Mouse (Mus musculus): ENCODE measurements around the gene Sbpl. TPM values are rescaled to one million over a fixed set of nuclear protein-coding genes. Genes with fewer than 3 reads are reported as not detected.

Sbpl gene
- polyA plus RNA-seq (2012; ENCODE audit: insufficient read depth, insufficient read length, missing spikeins), result not detected in 2 replicates

GRCm38 (mm10) chr17:23955174-23955573 lies at the start of gene Sbpl:
TSS of gene Sbpl (minus strand) at chr17:23955274.
- Histone ChIP-seq H3K4me3 (ENCODE audit: insufficient read depth, low read length) (no peak within 1 kb of the TSS), H3K4me1 (ENCODE audit: control insufficient read depth, insufficient read depth, low read length) (no peaks in the 10 kb centered on the region), H3K27ac (ENCODE audit: insufficient read depth, low read depth, low read length) (no peak within 1 kb of the TSS)
- no peak for TF ChIP-seq CTCF (IDR thresholded peaks at IDR 0.05; ENCODE audit: low read depth, low read length)
- no peak for TF ChIP-seq POLR2A (IDR thresholded peaks at IDR 0.05; ENCODE audit: borderline replicate concordance, low read depth, low read length)

GRCm38 (mm10) chr17:24004071-24004665 lies 49.1 kb upstream of the Sbpl start:
- Histone ChIP-seq H3K4me1 (ENCODE audit: control insufficient read depth, insufficient read depth, low read length) (peaks cover 29% of the 10 kb centered on the region), H3K27ac (ENCODE audit: insufficient read depth, low read depth, low read length) (no peak overlapping the region), H3K4me3 (ENCODE audit: insufficient read depth, low read length) (no peak overlapping the region)
- TF ChIP-seq POLR2A (IDR thresholded peaks at IDR 0.05; ENCODE audit: borderline replicate concordance, low read depth, low read length), result no peak
- TF ChIP-seq CTCF (IDR thresholded peaks at IDR 0.05; ENCODE audit: low read depth, low read length), result no peak

GRCm38 (mm10) chr17:24000404-24000803 lies 45.3 kb upstream of the Sbpl start:
- peaks cover 19% of the 10 kb centered on the region for H3K4me1 ChIP-seq (ENCODE audit: control insufficient read depth, insufficient read depth, low read length)
- H3K4me3 ChIP-seq (ENCODE audit: insufficient read depth, low read length), result no peak overlapping the region
- TF ChIP-seq CTCF (IDR thresholded peaks at IDR 0.05; ENCODE audit: low read depth, low read length), result no peak
- TF ChIP-seq POLR2A (IDR thresholded peaks at IDR 0.05; ENCODE audit: borderline replicate concordance, low read depth, low read length), result no peak
- H3K27ac ChIP-seq (ENCODE audit: insufficient read depth, low read depth, low read length), result no peak overlapping the region

GRCm38 (mm10) chr17:23998383-23998782 lies 43.3 kb upstream of the Sbpl start:
- Histone ChIP-seq H3K4me1 (ENCODE audit: control insufficient read depth, insufficient read depth, low read length) (peaks cover 20% of the 10 kb centered on the region), H3K4me3 (ENCODE audit: insufficient read depth, low read length) (no peak overlapping the region), H3K27ac (ENCODE audit: insufficient read depth, low read depth, low read length) (0 out of 2 replicates have a peak overlapping the region, but pooled peaks have one; percentile 3)
- TF ChIP-seq CTCF (IDR thresholded peaks at IDR 0.05; ENCODE audit: low read depth, low read length), result no peak
- no peak for TF ChIP-seq POLR2A (IDR thresholded peaks at IDR 0.05; ENCODE audit: borderline replicate concordance, low read depth, low read length)

- Histone ChIP-seq H3K4me3 (ENCODE audit: insufficient read depth, low read length) (no peak within 1 kb of the TSS), H3K27ac (ENCODE audit: insufficient read depth, low read depth, low read length) (0 out of 2 replicates have a peak within 1 kb of the TSS, but pooled peaks have one; percentile 3), H3K4me1 (ENCODE audit: control insufficient read depth, insufficient read depth, low read length) (peaks cover 23% of the 10 kb centered on the region)
- TF ChIP-seq POLR2A (IDR thresholded peaks at IDR 0.05; ENCODE audit: borderline replicate concordance, low read depth, low read length), result no peak
- TF ChIP-seq CTCF (IDR thresholded peaks at IDR 0.05; ENCODE audit: low read depth, low read length), result no peak
These were observed 42.8 kb upstream of the Sbpl start, which contains the start of gene Prss22 for GRCm38 (mm10) chr17:23997901-23998300. TSS of gene Prss22 (minus strand) at chr17:23998100.

- Histone ChIP-seq H3K4me1 (ENCODE audit: control insufficient read depth, insufficient read depth, low read length) (peaks cover 23% of the 10 kb centered on the region), H3K27ac (ENCODE audit: insufficient read depth, low read depth, low read length) (no peak overlapping the region), H3K4me3 (ENCODE audit: insufficient read depth, low read length) (no peak overlapping the region)
- no peak for TF ChIP-seq POLR2A (IDR thresholded peaks at IDR 0.05; ENCODE audit: borderline replicate concordance, low read depth, low read length)
- TF ChIP-seq CTCF (IDR thresholded peaks at IDR 0.05; ENCODE audit: low read depth, low read length), result no peak
These were observed 40.3 kb upstream of the Sbpl start for GRCm38 (mm10) chr17:23995421-23995820.

GRCm38 (mm10) chr17:23994667-23995066 lies 39.6 kb upstream of the Sbpl start:
- Histone ChIP-seq H3K27ac (ENCODE audit: insufficient read depth, low read depth, low read length) (no peak overlapping the region), H3K4me3 (ENCODE audit: insufficient read depth, low read length) (no peak overlapping the region), H3K4me1 (ENCODE audit: control insufficient read depth, insufficient read depth, low read length) (peaks cover 23% of the 10 kb centered on the region)
- no peak for TF ChIP-seq POLR2A (IDR thresholded peaks at IDR 0.05; ENCODE audit: borderline replicate concordance, low read depth, low read length)
- TF ChIP-seq CTCF (IDR thresholded peaks at IDR 0.05; ENCODE audit: low read depth, low read length), result no peak

- H3K27ac ChIP-seq (ENCODE audit: insufficient read depth, low read depth, low read length), result no peak overlapping the region
- TF ChIP-seq CTCF (IDR thresholded peaks at IDR 0.05; ENCODE audit: low read depth, low read length), result peak; percentile 35; the same call in 1 of the 2 replicates
- no peak for TF ChIP-seq POLR2A (IDR thresholded peaks at IDR 0.05; ENCODE audit: borderline replicate concordance, low read depth, low read length)
- peaks cover 20% of the 10 kb centered on the region for H3K4me1 ChIP-seq (ENCODE audit: control insufficient read depth, insufficient read depth, low read length)
- H3K4me3 ChIP-seq (ENCODE audit: insufficient read depth, low read length), result no peak overlapping the region; the same call in 1 of the 2 replicates
These were observed 38.7 kb upstream of the Sbpl start for GRCm38 (mm10) chr17:23993559-23994428.

- Histone ChIP-seq H3K27ac (ENCODE audit: insufficient read depth, low read depth, low read length) (no peak overlapping the region), H3K4me3 (ENCODE audit: insufficient read depth, low read length) (no peak overlapping the region; the same call in 1 of the 2 replicates), H3K4me1 (ENCODE audit: control insufficient read depth, insufficient read depth, low read length) (peaks cover 14% of the 10 kb centered on the region)
- TF ChIP-seq CTCF (IDR thresholded peaks at IDR 0.05; ENCODE audit: low read depth, low read length) (no peak), POLR2A (IDR thresholded peaks at IDR 0.05; ENCODE audit: borderline replicate concordance, low read depth, low read length) (no peak)
These were observed 37.9 kb upstream of the Sbpl start for GRCm38 (mm10) chr17:23992789-23993553.

All from bone marrow macrophage, adult 2 months (primary cell).